ENCODE assay signal across 12 mouse cellular contexts in genomic region chr4:116243377-116243776, GRCm38 (mm10).
"Had no signal": no experiment of that assay in that cellular context is flagged by ENCODE, and none has a peak within 500 bp of the region (broad histone marks: within the 10 kb centered on the region; RNA-seq: fewer than 3 reads in every experiment).

No protein-coding gene starts in this region.

- DNase-seq: kidney, adult 18-20 months; kidney, adult 9 months; kidney, postnatal 14 days; kidney, postnatal 4 days; liver, embryonic 13.5 days; lung, adult 2 months; lung, postnatal 14 days; lung, postnatal 4 days; midbrain, embryonic 14.5 days; thymus, adult 2 months; thymus, postnatal 14 days; thymus, postnatal 4 days had no signal
